31 mouse cellular contexts compared by ENCODE assay signal in the genomic region with DNA sequence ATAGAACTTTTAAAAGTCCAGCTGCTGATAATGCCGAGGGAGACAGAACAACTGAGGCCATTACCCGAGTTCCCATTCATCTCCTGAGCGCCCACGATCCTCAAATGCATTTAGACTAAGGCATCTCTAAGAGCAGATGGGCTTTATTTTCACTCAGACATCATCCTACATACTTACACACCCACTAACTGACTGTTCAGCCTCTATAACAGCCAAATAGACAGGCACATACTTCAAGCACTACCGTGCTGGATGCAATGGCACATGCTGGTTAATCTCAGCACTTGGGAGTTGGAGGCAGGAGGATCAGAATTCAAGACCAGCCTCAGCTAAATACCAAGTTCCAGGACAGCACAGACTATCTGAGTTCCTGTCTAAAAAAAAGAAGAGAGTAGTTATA. TPM values are rescaled to one million over a fixed set of nuclear protein-coding genes. Genes with fewer than 3 reads are reported as not detected.
DNase-seq lines count a peak whose midpoint lies in the region; ATAC-seq and TF ChIP-seq lines count a peak whose summit lies in the region.
"Had no signal": no experiment of that assay in that cellular context is flagged by ENCODE, and none has a peak within 500 bp of the region (broad histone marks: within the 10 kb centered on the region; RNA-seq: fewer than 3 reads in every experiment).

No protein-coding gene starts in this region.

- DNase-seq in kidney, adult 2 months, result no peak
- no peak for DNase-seq in kidney, adult 8-10 months
- peak; percentile 64 for DNase-seq in liver, adult 2 months (ENCODE audit: extremely low read depth, low read depth, low spot score)
- DNase-seq in brain, adult 2 months (ENCODE audit: low read depth, low spot score), result peak; percentile 81
- DNase-seq in cerebellum, adult 11 months, result no peak
- DNase-seq: adrenal gland, postnatal 14 days; B cell, adult 2 months; cerebellum, adult 2 months; cerebellum, postnatal 14 days; heart, postnatal 14 days; liver, postnatal 0 days; lung, postnatal 36 days; retina, postnatal 1 day; thymus, postnatal 4 days had no signal

- peaks cover 6% of the 10 kb centered on the region; the same call in 1 of the 2 replicates for H3K79me2 ChIP-seq in liver, adult 2 months (ENCODE audit: control insufficient read depth, insufficient read depth, low read length)

- H3K9ac ChIP-seq in liver, adult 2 months (ENCODE audit: low read depth, low read length), result no peak overlapping the region
- no peak overlapping the region for H3K9ac ChIP-seq in liver, embryonic 12.5 days
- H3K9ac ChIP-seq in ES-Bruce4 (ENCODE audit: low read depth, poor library complexity, severe bottlenecking), result peak overlapping the region; percentile 29; the same call in 1 of the 2 replicates
- H3K9ac ChIP-seq: heart, embryonic 13.5 days; hindbrain, embryonic 15.5 days; limb, embryonic 12.5 days; liver, postnatal 0 days; neural tube, embryonic 13.5 days had no signal

- no peaks in the 10 kb centered on the region for H3K36me3 ChIP-seq in kidney, adult 2 months (ENCODE audit: control insufficient read depth, insufficient read depth, low read length)
- H3K36me3 ChIP-seq in liver, adult 2 months (ENCODE audit: control insufficient read depth, insufficient read depth, low read length), result peaks cover 3% of the 10 kb centered on the region; the same call in 1 of the 2 replicates
- peaks cover 48% of the 10 kb centered on the region for H3K36me3 ChIP-seq in liver, embryonic 12.5 days
- H3K36me3 ChIP-seq in ES-Bruce4 (ENCODE audit: control insufficient read depth, insufficient read depth, low read length, poor library complexity, severe bottlenecking), result peaks cover 11% of the 10 kb centered on the region

- no peak for TF ChIP-seq EP300 in ES-Bruce4 (IDR thresholded peaks at IDR 0.05; ENCODE audit: insufficient read depth, low read depth, low read length)

- no peaks in the 10 kb centered on the region for H3K27me3 ChIP-seq in kidney, adult 2 months (replicated peaks; ENCODE audit: control insufficient read depth, insufficient read depth, low read length)
- H3K27me3 ChIP-seq in liver, adult 2 months (ENCODE audit: control insufficient read depth, insufficient read depth, low read length), result no peaks in the 10 kb centered on the region
- no peaks in the 10 kb centered on the region for H3K27me3 ChIP-seq in liver, embryonic 12.5 days (replicated peaks)
- H3K27me3 ChIP-seq in ES-Bruce4 (ENCODE audit: control insufficient read depth, insufficient read depth, low read length, poor library complexity, severe bottlenecking), result no peaks in the 10 kb centered on the region
- H3K27me3 ChIP-seq: heart, embryonic 13.5 days; hindbrain, embryonic 15.5 days; limb, embryonic 12.5 days; neural tube, embryonic 13.5 days; Patski had no signal

- TF ChIP-seq POLR2A in kidney, adult 2 months (IDR thresholded peaks at IDR 0.05; ENCODE audit: low read depth, low read length), result no peak
- no peak for TF ChIP-seq POLR2A in liver, adult 2 months (IDR thresholded peaks at IDR 0.05; ENCODE audit: extremely low read depth, insufficient read depth, low read length)
- TF ChIP-seq POLR2A in ES-Bruce4 (IDR thresholded peaks at IDR 0.05; ENCODE audit: insufficient read depth, low read length), result no peak

- H3K4me3 ChIP-seq in kidney, adult 2 months (ENCODE audit: insufficient read depth, low read depth, low read length), result no peak overlapping the region
- no peak overlapping the region for H3K4me3 ChIP-seq in liver, adult 2 months (ENCODE audit: insufficient read depth, low read depth, low read length)
- no peak overlapping the region for H3K4me3 ChIP-seq in liver, embryonic 12.5 days
- no peak overlapping the region for H3K4me3 ChIP-seq in ES-Bruce4 (ENCODE audit: low read depth, low read length)
- H3K4me3 ChIP-seq: erythroblast, embryonic 14.5 days; heart, embryonic 13.5 days; hindbrain, embryonic 10.5 days; hindbrain, embryonic 15.5 days; limb, embryonic 12.5 days; neural tube, embryonic 13.5 days had no signal

- peak overlapping the region; percentile 43 for H3K27ac ChIP-seq in kidney, adult 2 months (ENCODE audit: insufficient read depth, low read depth, low read length)
- H3K27ac ChIP-seq in liver, adult 2 months (replicated peaks; ENCODE audit: insufficient read depth, low read depth, low read length), result no peak overlapping the region
- H3K27ac ChIP-seq in liver, embryonic 12.5 days, result no peak overlapping the region
- H3K27ac ChIP-seq in ES-Bruce4 (ENCODE audit: insufficient read depth, low read length), result peak overlapping the region; percentile 55; the same call in 1 of the 2 replicates
- H3K27ac ChIP-seq: heart, embryonic 13.5 days; hindbrain, embryonic 10.5 days; hindbrain, embryonic 15.5 days; limb, embryonic 12.5 days; neural tube, embryonic 13.5 days had no signal

- H3K4me1 ChIP-seq in kidney, adult 2 months (ENCODE audit: control insufficient read depth, insufficient read depth, low read length), result peaks cover 17% of the 10 kb centered on the region
- peaks cover 6% of the 10 kb centered on the region; the same call in 1 of the 2 replicates for H3K4me1 ChIP-seq in liver, adult 2 months (ENCODE audit: control insufficient read depth, insufficient read depth, low read length)
- peaks cover 17% of the 10 kb centered on the region for H3K4me1 ChIP-seq in liver, embryonic 12.5 days
- H3K4me1 ChIP-seq in ES-Bruce4 (ENCODE audit: control insufficient read depth, insufficient read depth, low read length), result peaks cover 8% of the 10 kb centered on the region
- H3K4me1 ChIP-seq: hindbrain, embryonic 10.5 days; hindbrain, embryonic 15.5 days; limb, embryonic 12.5 days; neural tube, embryonic 13.5 days had no signal

- TF ChIP-seq CTCF in kidney, adult 2 months (conservative IDR thresholded peaks at IDR 0.05; ENCODE audit: insufficient read depth, insufficient read length, low read depth, low read length), result no peak
- TF ChIP-seq CTCF in liver, adult 2 months (IDR thresholded peaks at IDR 0.05; ENCODE audit: low read depth, low read length), result no peak
- no peak for TF ChIP-seq CTCF in ES-Bruce4 (IDR thresholded peaks at IDR 0.05; ENCODE audit: low read depth, low read length)

- 52% methylated on average over 5 of the region's 5 CpGs for WGBS in kidney, adult 2 months
- WGBS in liver, adult 2 months, result 53% methylated on average over 5 of the region's 5 CpGs
- WGBS in liver, embryonic 12.5 days (ENCODE audit: insufficient replicate concordance), result 82% methylated on average over 5 of the region's 5 CpGs

- no peak for ATAC-seq in liver, embryonic 12.5 days
- ATAC-seq: forebrain, embryonic 16.5 days; liver, postnatal 0 days; midbrain, embryonic 16.5 days; Patski had no signal

- no peaks in the 10 kb centered on the region for H3K9me3 ChIP-seq in liver, embryonic 12.5 days (replicated peaks)
- H3K9me3 ChIP-seq in ES-Bruce4 (replicated peaks; ENCODE audit: control insufficient read depth, insufficient read depth, low read length, poor library complexity, severe bottlenecking), result no peaks in the 10 kb centered on the region
- H3K9me3 ChIP-seq: heart, embryonic 13.5 days; hindbrain, embryonic 10.5 days; hindbrain, embryonic 15.5 days; limb, embryonic 12.5 days; neural tube, embryonic 13.5 days had no signal

- H3K4me2 ChIP-seq in liver, embryonic 12.5 days, result no peak overlapping the region
- H3K4me2 ChIP-seq: heart, embryonic 13.5 days; hindbrain, embryonic 15.5 days; limb, embryonic 12.5 days; liver, embryonic 11.5 days; midbrain, embryonic 11.5 days; neural tube, embryonic 13.5 days had no signal

RNA-seq across cellular contexts. Expression of gene Mindy1, which starts 11.4 kb away (rescaled TPM):
- 120 and 155 TPM in 2 replicates for polyA plus RNA-seq in kidney, adult 2 months (2012; rRNA removed)
- 56.6 and 63.6 TPM in 2 replicates for total RNA-seq in liver, adult 2 months (2014; rRNA removed)
- polyA plus RNA-seq in liver, adult 2 months (2012; rRNA removed), result 122 and 137 TPM in 2 replicates
- polyA plus RNA-seq in liver, embryonic 12.5 days (2016; fragmentation: Nextera tagmentation; extraction: Ambion mirVana), result 18.8 and 22.5 TPM in 2 replicates
- polyA plus RNA-seq in ES-Bruce4 (2011; ENCODE audit: insufficient read depth, insufficient read length, low read depth, missing spikeins), result 43.6 and 48.0 TPM in 2 replicates

RNA-seq across cellular contexts. Expression of gene Prune1, which starts 12.1 kb away (rescaled TPM):
- 25.6 and 27.0 TPM in 2 replicates for polyA plus RNA-seq in kidney, adult 2 months (2012; rRNA removed)
- total RNA-seq in liver, adult 2 months (2014; rRNA removed), result 7.6 and 7.8 TPM in 2 replicates
- polyA plus RNA-seq in liver, adult 2 months (2012; rRNA removed), result 11.3 and 12.8 TPM in 2 replicates
- 11.8 and 12.1 TPM in 2 replicates for polyA plus RNA-seq in liver, embryonic 12.5 days (2016; fragmentation: Nextera tagmentation; extraction: Ambion mirVana)
- polyA plus RNA-seq in ES-Bruce4 (2011; ENCODE audit: insufficient read depth, insufficient read length, low read depth, missing spikeins), result 42.9 and 43.9 TPM in 2 replicates

RNA-seq across cellular contexts. Expression of gene Bnipl, which starts 18.8 kb away (rescaled TPM):
- 0.09 and 0.41 TPM in 2 replicates for polyA plus RNA-seq in kidney, adult 2 months (2012; rRNA removed)
- 0.07 TPM in 1 of 2 replicates, not detected in the other for total RNA-seq in liver, adult 2 months (2014; rRNA removed)
- 0.16 TPM in 1 of 2 replicates, not detected in the other for polyA plus RNA-seq in liver, adult 2 months (2012; rRNA removed)
- not detected in 2 replicates for polyA plus RNA-seq in liver, embryonic 12.5 days (2016; fragmentation: Nextera tagmentation; extraction: Ambion mirVana)
- polyA plus RNA-seq in ES-Bruce4 (2011; ENCODE audit: insufficient read depth, insufficient read length, low read depth, missing spikeins), result 4.1 and 4.8 TPM in 2 replicates
- total RNA-seq: gastrocnemius, adult 18-20 months; heart, adult 8-10 months; megakaryocyte, adult 5-6 weeks had no signal
- polyA plus RNA-seq: erythroblast, embryonic 14.5 days; liver, postnatal 0 days; midbrain, embryonic 16.5 days; neural tube, embryonic 13.5 days had no signal

RNA-seq across cellular contexts. Expression of gene Gm128, which starts 28.4 kb away (rescaled TPM):
- 5.9 TPM in 2 replicates for polyA plus RNA-seq in kidney, adult 2 months (2012; rRNA removed)
- 0.09 TPM in 1 of 2 replicates, not detected in the other for total RNA-seq in liver, adult 2 months (2014; rRNA removed)
- 0.06 TPM in 1 of 2 replicates, not detected in the other for polyA plus RNA-seq in liver, adult 2 months (2012; rRNA removed)
- 0.33 and 0.38 TPM in 2 replicates for polyA plus RNA-seq in liver, embryonic 12.5 days (2016; fragmentation: Nextera tagmentation; extraction: Ambion mirVana)
- polyA plus RNA-seq in ES-Bruce4 (2011; ENCODE audit: insufficient read depth, insufficient read length, low read depth, missing spikeins), result 1.2 and 2.1 TPM in 2 replicates
- total RNA-seq: adrenal gland, postnatal 14 days; gastrocnemius, adult 18-20 months; heart, adult 8-10 months; heart, postnatal 14 days; layer of hippocampus, postnatal 14 days had no signal
- polyA plus RNA-seq: erythroblast, embryonic 14.5 days; forebrain, embryonic 16.5 days had no signal

RNA-seq across cellular contexts. Expression of gene Anxa9, which starts 37.2 kb away (rescaled TPM):
- polyA plus RNA-seq in kidney, adult 2 months (2012; rRNA removed), result 5.6 and 6.3 TPM in 2 replicates
- total RNA-seq in liver, adult 2 months (2014; rRNA removed), result 0.54 and 0.55 TPM in 2 replicates
- 0.47 and 0.91 TPM in 2 replicates for polyA plus RNA-seq in liver, adult 2 months (2012; rRNA removed)
- polyA plus RNA-seq in liver, embryonic 12.5 days (2016; fragmentation: Nextera tagmentation; extraction: Ambion mirVana), result 3.1 and 4.6 TPM in 2 replicates
- 1.9 and 2.0 TPM in 2 replicates for polyA plus RNA-seq in ES-Bruce4 (2011; ENCODE audit: insufficient read depth, insufficient read length, low read depth, missing spikeins)

Comparison
In these comparisons a context has a peak if more than half of its experiments do, and no peak if none do; other contexts are left out.
1. DNase-seq: peak in liver, adult 2 months (single experiment) and brain, adult 2 months (single experiment); none in kidney, adult 2 months (single experiment), kidney, adult 8-10 months (0 of 2) and cerebellum, adult 11 months (single experiment).
2. H3K27ac ChIP-seq: peak in kidney, adult 2 months (single experiment) and ES-Bruce4 (single experiment); none in liver, adult 2 months (single experiment) and liver, embryonic 12.5 days (single experiment).